Mouse (Mus musculus): ENCODE results near the gene Prtn3.

GRCm38 (mm10) chr10:79928907-79929701 is 54.8 kb downstream of the Prtn3 start:
- TF ChIP-seq CTCF (IDR thresholded peaks at IDR 0.05), result no peak
- TF ChIP-seq EP300 (IDR thresholded peaks at IDR 0.05), result no peak
